Mouse (Mus musculus) heart, adult 2 months (tissue): ENCODE results near the gene Tsnaxip1. TPM values are rescaled to one million over a fixed set of nuclear protein-coding genes. Genes with fewer than 3 reads are reported as not detected.
A peak's percentile ranks its signal among the peaks of the same experiment; 100 is the strongest.

Source experiments
- DNase-seq, 2 experiments: peaks; one replicate each; pipeline ENCODE4 v3.0.0; 2021
- H3K27ac ChIP-seq: fragments of 200-600 bp; 2 replicates; pipeline ENCODE4 v1.8.1; 2022
- H3K27me3 ChIP-seq: fragments of 200-500 bp; 2 replicates; pipeline ENCODE4 v1.6.1; 2012; ENCODE audit warnings: mild to moderate bottlenecking, low read length, inconsistent platforms, mixed read lengths; ENCODE audit not compliant: control insufficient read depth, insufficient read depth
- H3K36me3 ChIP-seq: fragments of 200-500 bp; 2 replicates; pipeline ENCODE4 v1.6.1; 2012; ENCODE audit warnings: low read length, inconsistent platforms; ENCODE audit not compliant: control insufficient read depth, insufficient read depth
- H3K4me1 ChIP-seq: fragments of 200-500 bp; 2 replicates; pipeline ENCODE4 v1.6.1; 2011; ENCODE audit warnings: low read length; ENCODE audit not compliant: control insufficient read depth, insufficient read depth
- H3K4me3 ChIP-seq: fragments of 200-600 bp; 2 replicates; pipeline ENCODE4 v1.8.1; 2022
- H3K79me2 ChIP-seq: fragments of 200-500 bp; replicated peaks from 2 replicates; pipeline ENCODE4 v1.6.1; 2012; ENCODE audit warnings: mild to moderate bottlenecking, inconsistent platforms, low read length, moderate library complexity, mixed read lengths; ENCODE audit not compliant: control insufficient read depth, insufficient read depth
- H3K9ac ChIP-seq: fragments of 200-500 bp; 2 replicates; pipeline ENCODE4 v1.6.1; 2012; ENCODE audit warnings: low read depth, mild to moderate bottlenecking, control low read depth, inconsistent platforms, low read length, mixed read lengths
- CTCF ChIP-seq: fragments of 200-600 bp; IDR thresholded peaks from 2 replicates; pipeline ENCODE4 v1.8.1; 2022; ENCODE audit warnings: antibody characterized with exemption, mild to moderate bottlenecking, moderate library complexity
- EP300 ChIP-seq: fragments of 200-500 bp; IDR thresholded peaks from 2 replicates; pipeline ENCODE4 v1.6.1; 2011; ENCODE audit warnings: low read depth, low read length, control low read depth; ENCODE audit not compliant: insufficient read depth
- POLR2A ChIP-seq: fragments of 200-500 bp; IDR thresholded peaks from 2 replicates; pipeline ENCODE4 v1.6.1; 2011; ENCODE audit warnings: mild to moderate bottlenecking, low read depth, low read length, control low read depth; ENCODE audit not compliant: insufficient read depth
- WGBS: fragments of 180-500 bp; shearing (Covaris S2); methylation state at CpG from one replicate; pipeline ENCODE4 v1.1.7; 2018; 5-methylcytosine and 5-hydroxymethylcytosine counted together
- intact Hi-C: fragments of 180-260 bp; cut with DNase I; formaldehyde crosslinking; loops from one replicate; pipeline ENCODE4 v1.15.1; 2025
- polyA plus RNA-seq: library from polyadenylated mRNA; depleted of rRNA; stranded (reverse); fragments of >200 nt; gene quantifications from 2 replicates; pipeline ENCODE4 v1.2.3, GENCODE M21; 2012
- total RNA-seq, 2 experiments: library from RNA; stranded (reverse); gene quantifications; 2 replicates each; pipeline ENCODE4 v1.2.3; 2021

Tsnaxip1 gene
- total and polyA plus RNA-seq, 3 experiments, result 0.20 TPM; not detected in 2

- peaks cover 9% of the 10 kb centered on the region for H3K4me1 ChIP-seq
- no peak overlapping the region for H3K9ac ChIP-seq
- H3K27ac ChIP-seq, result no peak overlapping the region
- WGBS, result 67% methylated on average over 1 of the region's 1 CpGs
- peaks cover 4% of the 10 kb centered on the region; the same call in 1 of the 2 replicates for H3K79me2 ChIP-seq
- no peaks in the 10 kb centered on the region for H3K27me3 ChIP-seq
- no peak for DNase-seq
- intact Hi-C loops, result no loop called here
- TF ChIP-seq CTCF (no peak), EP300 (no peak), POLR2A (no peak)
- H3K36me3 ChIP-seq, result no peaks in the 10 kb centered on the region
- no peak overlapping the region for H3K4me3 ChIP-seq
Observed at GRCm38 (mm10) chr8:105793331-105793730, 34.2 kb upstream of the Tsnaxip1 start.

- peaks cover 4% of the 10 kb centered on the region; the same call in 1 of the 2 replicates for H3K79me2 ChIP-seq
- H3K4me1 ChIP-seq, result peaks cover 9% of the 10 kb centered on the region
- TF ChIP-seq EP300 (no peak), POLR2A (no peak), CTCF (no peak)
- H3K27ac ChIP-seq, result no peak overlapping the region
- 78% methylated on average over 3 of the region's 3 CpGs for WGBS
- H3K27me3 ChIP-seq, result no peaks in the 10 kb centered on the region
- no peak overlapping the region for H3K4me3 ChIP-seq
- intact Hi-C loops, result no loop called here
- H3K36me3 ChIP-seq, result no peaks in the 10 kb centered on the region
- DNase-seq, result no peak
- H3K9ac ChIP-seq, result no peak overlapping the region
Observed at GRCm38 (mm10) chr8:105794009-105794598, 33.4 kb upstream of the Tsnaxip1 start.

- 79% methylated on average over 1 of the region's 1 CpGs for WGBS
- intact Hi-C loops, result no loop called here
- H3K79me2 ChIP-seq, result peaks cover 4% of the 10 kb centered on the region; the same call in 1 of the 2 replicates
- no peak overlapping the region for H3K4me3 ChIP-seq
- H3K36me3 ChIP-seq, result no peaks in the 10 kb centered on the region
- TF ChIP-seq CTCF (no peak), EP300 (no peak), POLR2A (no peak)
- H3K4me1 ChIP-seq, result peaks cover 9% of the 10 kb centered on the region
- H3K9ac ChIP-seq, result no peak overlapping the region
- no peak for DNase-seq
- no peak overlapping the region for H3K27ac ChIP-seq
- H3K27me3 ChIP-seq, result no peaks in the 10 kb centered on the region
Observed at GRCm38 (mm10) chr8:105795785-105796184, 31.7 kb upstream of the Tsnaxip1 start.

- Histone ChIP-seq H3K9ac (no peak overlapping the region), H3K27ac (no peak overlapping the region), H3K4me1 (peaks cover 8% of the 10 kb centered on the region), H3K36me3 (no peaks in the 10 kb centered on the region), H3K79me2 (peaks cover 4% of the 10 kb centered on the region; the same call in 1 of the 2 replicates), H3K4me3 (no peak overlapping the region), H3K27me3 (no peaks in the 10 kb centered on the region)
- WGBS, result 86% methylated on average over 5 of the region's 5 CpGs
- no peak for DNase-seq
- intact Hi-C loops, result no loop called here
- no peak for TF ChIP-seq CTCF
- no peak for TF ChIP-seq EP300
- TF ChIP-seq POLR2A, result no peak
Observed at GRCm38 (mm10) chr8:105798408-105798807, 29.1 kb upstream of the Tsnaxip1 start.

- peak; percentile 81 to 84 for DNase-seq
- no peak overlapping the region for H3K9ac ChIP-seq
- 18% methylated on average over 8 of the region's 8 CpGs for WGBS
Observed at GRCm38 (mm10) chr8:105799091-105799812, 28.3 kb upstream of the Tsnaxip1 start.

GRCm38 (mm10) chr8:105801153-105801904, 26.2 kb upstream of the Tsnaxip1 start:
- Histone ChIP-seq H3K4me1 (peaks cover 8% of the 10 kb centered on the region), H3K27me3 (no peaks in the 10 kb centered on the region), H3K36me3 (no peaks in the 10 kb centered on the region), H3K4me3 (no peak overlapping the region), H3K79me2 (no peaks in the 10 kb centered on the region), H3K9ac (no peak overlapping the region), H3K27ac (no peak overlapping the region)
- 90% methylated on average over 6 of the region's 6 CpGs for WGBS
- no peak for DNase-seq
- intact Hi-C loops, result no loop called here
- TF ChIP-seq EP300, result no peak
- TF ChIP-seq POLR2A, result no peak
- TF ChIP-seq CTCF, result no peak

More at GRCm38 (mm10) chr8:105799091-105799812, 28.3 kb upstream of the Tsnaxip1 start:
- Histone ChIP-seq H3K4me3 (no peak overlapping the region), H3K79me2 (peaks cover 4% of the 10 kb centered on the region; the same call in 1 of the 2 replicates), H3K27ac (peak overlapping the region; percentile 38; the same call in 1 of the 2 replicates), H3K27me3 (no peaks in the 10 kb centered on the region), H3K36me3 (no peaks in the 10 kb centered on the region), H3K4me1 (peaks cover 8% of the 10 kb centered on the region)
- TF ChIP-seq CTCF (no peak), EP300 (no peak), POLR2A (no peak)
- intact Hi-C loops, result no loop called here
